Mouse (Mus musculus): Measurements from ENCODE around the gene Ankrd31.
"Not testable (repeated sequence)": the region's sequence is repeated elsewhere in the genome, so short reads cannot be mapped to it uniquely, and the experiment has no call there.

Ankrd31 gene

DNA sequence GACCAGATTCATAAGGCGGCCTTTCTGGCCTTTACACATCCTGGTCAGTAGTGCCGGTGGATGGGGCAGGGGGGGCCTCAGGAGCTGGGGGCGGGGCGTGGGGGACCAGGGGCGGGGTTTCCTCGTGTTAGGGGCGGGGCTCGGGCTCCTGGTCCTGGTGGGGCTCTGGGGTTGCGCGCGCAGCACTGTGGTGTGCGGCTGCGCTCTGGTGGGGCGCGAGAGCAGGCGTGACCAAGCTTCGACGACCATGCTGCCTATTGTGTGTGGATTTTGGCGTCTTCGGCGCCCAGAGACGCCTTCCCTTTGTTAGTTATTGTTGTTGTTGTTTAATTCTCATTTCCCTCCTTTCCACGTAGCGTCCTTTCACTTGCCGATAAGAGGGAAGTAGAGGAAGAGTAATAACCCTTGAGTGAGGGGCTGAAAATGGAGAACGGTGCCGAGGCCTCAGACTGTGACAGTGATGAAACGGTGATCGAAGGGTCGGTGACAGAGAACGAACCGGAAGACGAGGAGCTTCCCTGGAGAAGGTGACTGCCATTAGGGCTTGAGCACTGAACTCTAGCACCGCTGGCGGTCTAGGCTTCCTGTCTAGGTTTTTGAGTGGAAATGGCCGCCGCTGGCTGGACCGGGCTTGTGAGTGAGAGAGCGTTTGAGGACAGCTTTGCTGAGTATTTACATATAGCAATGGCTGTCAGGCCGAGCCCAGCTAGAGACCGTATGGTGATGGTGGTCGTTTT, at the start of gene Ankrd31:
TSS of gene Ankrd31 (plus strand) at position 164 of the 737 bp plus-strand sequence.
- peak; percentile 20 for DNase-seq (ENCODE audit: low read depth, low spot score)

DNA sequence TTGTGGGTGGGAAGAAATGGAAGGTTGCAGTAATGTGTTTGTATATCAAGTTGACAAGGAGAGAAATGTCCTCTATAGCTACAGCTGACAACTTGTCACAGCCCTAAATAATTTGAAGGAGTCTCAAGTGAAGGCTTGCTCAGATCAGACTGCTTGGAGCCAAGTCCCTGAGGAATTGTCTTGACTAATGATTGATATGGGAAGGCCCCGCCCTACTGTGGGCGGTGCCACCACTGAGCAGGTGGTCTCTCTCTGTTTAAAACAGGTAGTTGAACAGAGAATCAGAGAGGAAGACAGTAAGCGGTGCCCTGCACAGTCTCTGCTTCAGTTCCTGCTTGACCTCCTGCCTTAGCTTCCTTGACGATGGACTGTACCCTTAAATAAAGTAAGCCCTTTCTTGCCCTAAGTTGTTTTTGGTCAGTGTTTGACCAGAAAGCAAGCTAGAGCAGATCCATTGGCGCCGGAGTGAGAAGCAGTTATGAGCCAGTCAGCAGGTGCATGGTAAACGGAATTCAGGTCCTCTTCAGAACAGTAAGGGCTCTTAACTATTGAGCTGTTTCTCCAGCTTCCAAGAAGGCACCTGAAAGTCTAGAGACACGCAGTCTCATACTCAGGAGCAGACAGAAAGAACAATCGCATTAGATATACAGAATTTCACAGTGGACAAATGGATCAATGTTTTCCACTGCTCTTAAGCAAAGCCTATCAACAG, 45.3 kb upstream of the Ankrd31 start:
- no peak for DNase-seq (ENCODE audit: low read depth, low spot score)

DNA sequence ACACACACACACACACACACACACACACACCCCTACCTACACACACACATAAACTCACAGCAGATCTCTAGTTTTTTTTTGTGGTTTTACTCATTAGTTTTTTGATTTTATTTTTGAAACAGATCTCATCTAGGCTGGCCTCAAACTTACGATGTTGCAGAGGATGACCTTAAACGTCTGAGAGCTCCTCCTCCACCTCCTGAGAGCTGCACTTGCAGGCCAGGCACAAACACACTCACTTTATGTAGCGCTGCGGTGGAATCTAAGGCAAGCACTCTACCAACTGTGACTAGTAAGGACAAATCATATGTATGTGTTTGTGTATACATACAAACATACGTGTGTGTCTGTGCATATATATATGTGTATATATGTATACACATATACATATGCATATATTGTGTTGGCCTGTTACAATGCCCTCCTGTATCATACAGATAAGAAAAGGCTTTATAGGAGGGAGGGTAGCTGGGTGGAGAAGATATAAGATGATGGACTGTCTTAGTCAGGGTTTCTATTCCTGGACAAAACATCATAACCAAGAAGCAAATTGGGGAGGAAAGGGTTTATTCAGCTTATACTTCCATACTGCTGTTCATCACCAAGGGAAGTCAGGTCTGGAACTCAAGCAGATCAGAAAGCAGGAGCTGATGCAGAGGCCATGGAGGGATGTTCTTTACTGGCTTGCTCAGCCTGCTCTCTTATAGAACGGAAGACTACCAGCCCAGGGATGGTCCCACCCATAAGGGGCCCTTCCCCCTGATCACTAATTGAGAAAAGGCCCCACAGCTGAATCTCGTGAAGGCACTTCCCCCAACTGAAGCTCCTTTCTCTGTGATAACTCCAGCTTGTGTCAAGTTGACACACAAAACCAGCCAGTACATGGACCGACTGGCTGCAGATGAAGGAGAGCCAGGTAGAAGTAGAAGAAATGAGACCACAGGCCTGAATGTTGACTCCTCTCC, 38.5 kb upstream of the Ankrd31 start:
- DNase-seq (ENCODE audit: low read depth, low spot score), result no peak

DNA sequence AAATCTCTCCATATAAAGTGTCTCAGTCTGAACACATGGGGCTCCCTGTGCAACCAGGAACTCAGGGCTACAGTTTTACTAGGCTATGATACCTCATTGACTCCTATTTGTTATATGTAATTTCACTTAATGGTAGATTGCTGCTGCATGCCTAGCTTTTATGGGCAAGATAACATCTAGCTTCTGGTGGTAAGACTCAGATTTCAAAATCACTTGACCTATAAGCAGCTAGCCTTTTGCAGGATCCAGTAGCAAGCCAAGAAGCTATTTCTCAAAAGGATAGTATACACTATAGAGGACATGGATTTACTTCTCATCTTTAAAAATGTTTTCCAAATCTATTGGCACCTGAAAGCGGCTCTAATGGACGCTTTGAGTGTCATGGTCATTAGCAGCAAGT, 31.8 kb upstream of the Ankrd31 start:
- DNase-seq (ENCODE audit: low read depth, low spot score), result no peak

DNA sequence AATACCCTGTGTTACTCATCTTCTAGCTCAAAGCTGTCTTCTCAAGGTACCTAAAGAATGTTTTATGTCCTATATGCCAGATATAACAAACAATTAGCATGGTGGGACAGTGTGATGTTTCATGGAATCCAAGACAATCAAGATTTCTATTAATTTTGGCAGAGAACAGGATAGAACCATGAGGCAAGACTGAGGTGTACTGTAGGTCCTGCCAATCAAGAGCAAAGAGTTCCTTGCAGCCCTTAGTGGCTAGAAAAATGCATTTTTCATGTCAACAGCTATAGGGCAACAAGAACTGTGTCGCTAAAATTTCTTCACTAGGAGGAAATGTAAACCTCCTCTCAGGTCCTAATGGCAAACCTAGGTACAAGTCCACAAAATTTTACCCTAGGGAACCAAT, 30.3 kb upstream of the Ankrd31 start:
- no peak for DNase-seq (ENCODE audit: low read depth, low spot score)

DNA sequence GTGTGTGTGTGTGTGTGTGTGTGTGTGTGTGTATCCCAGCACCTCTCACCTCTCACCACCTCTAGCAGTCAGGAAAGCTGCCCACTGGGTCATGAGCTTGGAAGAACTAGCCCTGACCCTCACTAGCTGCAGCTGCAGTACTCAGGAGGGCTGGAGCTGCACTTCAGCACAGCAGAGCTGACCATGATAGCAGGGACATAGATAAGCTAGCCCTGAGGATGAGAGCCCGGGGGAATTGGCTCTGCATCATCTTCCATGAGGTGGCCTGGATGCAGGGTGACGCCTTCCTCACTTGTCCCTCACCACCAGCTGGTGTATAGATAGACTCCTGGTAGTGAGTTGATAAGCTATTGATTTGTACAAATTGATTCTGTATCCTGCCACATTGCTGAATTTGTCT, 28.1 kb upstream of the Ankrd31 start:
- DNase-seq (ENCODE audit: low read depth, low spot score), result no peak

DNA sequence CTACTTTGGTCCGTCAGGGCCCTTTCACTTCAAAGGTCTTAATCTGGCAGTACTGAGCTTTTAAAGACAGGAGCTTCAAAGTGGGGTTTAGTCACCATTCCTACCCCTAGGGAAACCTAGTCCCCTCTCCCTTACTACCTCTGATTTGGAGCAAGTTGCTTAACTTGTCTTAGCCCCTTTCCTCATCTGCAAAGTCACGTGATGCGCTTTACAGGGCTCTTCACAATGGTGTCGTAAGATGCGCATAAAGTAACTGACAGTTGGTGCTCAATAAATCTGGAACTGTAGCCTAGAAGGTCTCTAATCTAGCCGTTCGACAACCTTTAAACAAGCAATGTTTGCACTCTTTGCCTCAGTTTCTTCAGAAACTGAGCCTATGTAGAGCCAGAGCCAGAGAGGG, 19.8 kb upstream of the Ankrd31 start:
- no peak for DNase-seq (ENCODE audit: low read depth, low spot score)

DNA sequence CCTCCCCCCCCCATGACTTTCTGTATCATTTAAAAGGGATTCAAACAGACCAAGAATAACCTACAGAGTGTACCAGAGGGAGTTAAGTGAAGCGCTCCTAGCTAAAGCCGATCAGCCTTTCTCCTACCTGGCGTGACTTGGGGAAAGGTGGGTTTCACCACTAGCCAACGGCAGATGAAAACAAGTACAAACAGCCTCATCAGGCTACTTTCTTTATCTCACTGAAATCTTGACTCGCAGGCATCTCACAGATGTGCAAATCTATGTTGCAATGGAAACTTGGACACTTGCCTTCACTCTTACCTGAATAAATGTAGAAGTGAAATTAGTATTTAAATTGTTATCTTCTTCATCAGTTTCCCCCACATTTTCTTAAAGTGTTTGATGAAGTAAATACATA, 18.9 kb upstream of the Ankrd31 start:
- DNase-seq (ENCODE audit: low read depth, low spot score), result no peak

DNA sequence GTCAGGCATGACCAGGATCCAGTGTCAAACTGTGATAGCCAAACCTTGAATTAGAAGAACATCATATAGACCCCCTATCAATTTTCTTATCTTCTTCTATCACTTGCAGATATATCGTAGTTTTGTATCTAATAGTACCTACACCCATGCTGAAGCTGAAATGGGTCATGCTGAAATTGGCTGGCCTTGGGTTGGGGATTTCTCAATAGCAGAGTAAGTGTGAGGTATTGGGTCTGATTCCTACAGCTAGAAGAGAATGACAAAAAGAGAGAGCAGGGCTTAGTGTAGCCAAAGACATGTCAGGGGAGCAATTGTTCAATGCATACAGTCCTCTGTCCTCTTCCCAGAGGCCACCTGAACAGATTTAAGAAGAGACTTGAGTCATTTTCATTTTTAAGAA, 18.0 kb upstream of the Ankrd31 start:
- DNase-seq (ENCODE audit: low read depth, low spot score), result no peak

DNA sequence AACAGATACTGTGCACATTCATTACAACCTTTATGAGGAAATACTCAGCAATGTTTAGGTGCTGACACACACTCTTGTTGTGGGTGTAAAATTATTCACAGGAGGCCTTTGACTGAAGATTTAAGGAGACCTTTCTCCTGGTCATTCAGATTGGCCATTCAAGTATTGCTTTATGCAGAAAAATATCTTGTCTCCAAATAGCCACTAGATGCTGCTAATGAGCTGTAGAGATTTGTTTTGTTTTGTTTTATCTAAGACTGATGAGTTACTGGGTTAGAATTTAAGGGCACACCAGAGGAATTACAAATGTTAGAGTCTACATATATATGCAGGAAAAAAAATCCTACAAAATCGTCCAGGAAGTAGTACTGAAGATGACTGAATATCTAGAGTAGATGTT, 12.9 kb upstream of the Ankrd31 start:
- DNase-seq (ENCODE audit: low read depth, low spot score), result no peak

DNA sequence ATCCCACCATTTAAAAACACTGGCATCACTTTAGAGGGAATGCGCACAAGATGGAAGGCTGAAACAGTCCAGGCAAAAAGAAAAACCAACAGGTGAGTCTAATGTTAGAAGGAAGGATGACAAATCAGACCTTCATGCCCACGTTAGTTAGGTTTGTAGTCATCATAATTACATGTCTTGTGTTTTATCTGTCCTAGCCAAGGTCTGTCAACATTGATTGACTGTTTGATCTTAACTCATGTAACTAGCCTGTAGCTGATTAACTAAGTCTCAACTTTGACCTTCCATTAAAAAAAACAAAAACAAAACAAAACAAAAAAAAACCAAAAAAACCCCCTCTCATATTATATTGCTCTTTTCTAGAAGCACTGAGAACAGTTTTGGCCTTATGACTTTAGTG, 7.9 kb upstream of the Ankrd31 start:
- no peak for DNase-seq (ENCODE audit: low read depth, low spot score)

DNA sequence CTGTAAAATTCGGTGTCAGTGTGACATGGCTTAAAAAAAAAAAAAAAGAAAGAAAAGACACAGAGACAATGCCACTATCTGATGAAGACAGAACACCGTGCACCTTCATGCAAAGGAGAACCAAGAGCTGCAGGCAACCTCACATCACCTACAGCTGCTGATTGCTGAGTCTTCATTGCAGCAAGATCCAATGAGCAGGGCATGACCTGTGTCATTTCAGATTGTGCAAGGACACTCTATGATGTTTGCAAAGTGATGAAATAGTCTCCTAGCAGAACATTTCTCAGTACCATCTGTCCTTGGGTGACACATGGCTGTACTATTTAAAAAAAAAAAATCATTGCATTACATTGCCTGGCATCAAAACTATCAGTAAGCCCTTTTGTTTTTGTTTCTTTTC, 5.2 kb upstream of the Ankrd31 start:
- DNase-seq (ENCODE audit: low read depth, low spot score), result no peak

DNA sequence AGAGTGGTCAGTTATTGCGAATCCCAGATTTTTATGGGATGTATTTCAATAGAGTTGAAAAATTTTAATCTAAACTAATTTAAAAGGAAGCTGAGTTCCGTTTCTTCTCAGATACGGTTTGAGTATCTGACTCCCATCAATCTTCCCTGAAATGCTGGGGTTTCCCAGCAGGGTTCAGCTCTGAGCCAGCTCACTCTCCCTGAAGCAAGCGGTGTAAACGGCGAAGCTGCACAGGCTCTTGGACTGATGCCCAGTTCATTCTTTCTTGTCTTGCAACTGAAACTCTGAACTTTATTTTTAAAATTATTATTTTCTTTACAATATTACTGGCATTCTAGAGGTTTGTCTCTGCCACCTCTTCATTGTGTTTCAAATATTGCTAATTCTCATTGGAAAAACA, 2.0 kb upstream of the Ankrd31 start:
- DNase-seq (ENCODE audit: low read depth, low spot score), result no peak

DNA sequence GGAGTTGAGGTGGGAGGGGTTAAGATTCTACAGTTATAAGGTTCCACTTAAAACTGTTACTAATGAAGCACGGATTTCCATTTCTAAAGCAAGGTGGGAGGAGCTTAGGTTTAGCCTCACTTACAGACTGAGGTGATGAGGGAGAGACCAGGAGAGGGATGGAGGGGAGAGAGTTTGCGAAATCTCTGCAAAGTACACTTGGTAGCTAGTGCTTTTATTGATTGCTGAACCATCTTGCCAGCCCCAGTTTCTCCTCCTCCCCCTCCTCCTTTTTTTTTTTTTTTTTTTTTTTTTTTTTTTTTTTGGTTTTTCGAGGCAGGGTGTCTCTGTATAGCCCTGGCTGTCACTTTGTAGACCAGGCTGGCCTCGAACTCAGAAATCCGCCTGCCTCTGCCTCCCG, 1.8 kb downstream of the Ankrd31 start:
- no peak for DNase-seq (ENCODE audit: low read depth, low spot score)

DNA sequence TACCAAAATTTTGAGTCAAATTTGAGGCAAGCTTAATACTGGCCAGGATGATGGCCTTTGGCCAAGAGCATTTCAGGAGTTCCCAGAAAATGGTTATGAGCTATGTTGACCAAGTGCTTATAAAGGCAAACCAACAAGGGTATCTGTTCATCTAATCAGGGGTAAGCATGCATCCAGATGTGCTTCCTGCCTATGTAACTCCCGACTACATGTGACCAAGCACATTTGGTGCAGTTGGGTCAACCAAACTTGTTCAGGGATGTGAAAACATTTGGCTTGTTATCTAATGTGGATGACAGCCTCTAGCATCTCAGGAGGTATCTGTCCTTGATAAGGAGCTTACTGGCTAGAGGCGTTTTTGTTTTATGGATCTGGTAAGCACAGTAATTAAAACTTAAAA, 12.8 kb downstream of the Ankrd31 start:
- no peak for DNase-seq (ENCODE audit: low read depth, low spot score)

DNA sequence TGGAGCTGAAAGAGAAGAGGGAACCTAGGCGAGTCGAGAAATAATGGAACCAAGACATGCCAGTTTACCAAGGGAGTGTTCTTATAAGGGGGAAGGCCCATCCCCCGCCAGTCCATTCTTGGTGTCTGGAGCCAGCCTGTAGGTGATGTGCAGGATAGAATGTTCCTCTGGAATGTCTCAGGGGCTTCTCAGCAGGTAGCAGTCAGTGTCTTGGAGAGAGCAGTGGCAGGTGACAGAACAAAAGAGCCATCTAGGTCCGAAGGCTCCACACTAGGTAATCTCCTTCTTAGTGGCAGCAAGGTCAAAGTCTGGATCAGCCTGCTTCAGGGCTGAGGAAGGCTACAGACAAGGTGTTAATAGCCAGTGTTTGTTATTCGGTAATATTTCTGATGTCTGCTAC, 38.0 kb downstream of the Ankrd31 start:
- not testable (repeated sequence) for DNase-seq (ENCODE audit: low read depth, low spot score)

DNA sequence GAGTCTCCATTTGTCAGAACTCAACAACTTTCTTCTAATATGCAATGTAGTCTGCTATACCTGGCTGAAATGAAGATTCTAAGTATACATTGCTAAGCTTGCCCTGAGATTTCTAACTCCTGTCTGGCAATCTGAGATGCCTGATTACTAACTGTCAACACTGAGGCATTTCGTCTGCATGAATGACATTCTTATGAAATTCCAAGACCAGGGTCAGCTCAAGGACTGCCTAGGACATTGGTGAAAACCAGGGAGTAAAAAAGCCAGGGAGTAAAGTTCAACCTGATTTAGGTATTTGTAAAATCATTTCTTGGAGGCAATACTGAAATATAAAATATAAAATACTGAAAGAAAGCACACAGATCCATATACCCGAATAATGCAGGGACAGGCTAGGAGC, 45.4 kb downstream of the Ankrd31 start:
- no peak for DNase-seq (ENCODE audit: low read depth, low spot score)

DNA sequence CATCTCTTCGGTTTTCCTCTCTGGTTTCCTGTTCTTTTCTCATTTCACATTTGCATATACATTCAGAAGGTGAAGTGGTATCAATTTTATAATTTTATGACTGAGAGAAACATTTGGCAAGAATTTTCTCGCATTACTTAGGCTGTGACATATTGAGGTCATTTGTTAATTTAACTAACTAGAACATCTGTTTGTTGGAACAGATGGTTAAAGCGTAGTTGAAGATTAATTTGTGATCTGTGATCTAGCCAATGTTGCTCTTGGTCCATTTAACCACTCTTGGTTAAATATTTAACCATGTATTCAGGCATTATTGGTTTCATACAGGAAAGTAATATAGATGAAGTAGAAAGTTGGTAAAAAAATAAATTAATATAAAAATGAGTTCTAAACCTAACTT, 47.2 kb downstream of the Ankrd31 start:
- DNase-seq (ENCODE audit: low read depth, low spot score), result no peak

DNA sequence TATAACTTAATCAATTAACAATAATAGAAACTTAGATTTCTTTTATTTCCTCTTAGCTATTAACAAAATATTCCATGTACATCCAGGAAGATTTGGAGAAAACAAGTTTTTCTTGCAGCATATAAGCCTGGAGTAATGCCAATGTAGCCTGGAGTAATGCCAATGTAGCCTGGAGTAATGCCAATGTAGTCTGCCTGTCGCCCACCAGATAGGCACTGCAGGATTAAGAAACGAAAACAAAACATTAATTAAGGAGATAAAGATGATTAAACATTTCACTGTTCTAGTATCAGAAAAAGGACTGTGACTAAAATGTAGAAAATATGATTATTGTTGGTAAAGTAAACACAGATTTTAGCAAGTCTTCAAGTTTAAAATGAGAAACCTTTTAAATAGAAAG, 49.4 kb downstream of the Ankrd31 start:
- no peak for DNase-seq (ENCODE audit: low read depth, low spot score)

DNA sequence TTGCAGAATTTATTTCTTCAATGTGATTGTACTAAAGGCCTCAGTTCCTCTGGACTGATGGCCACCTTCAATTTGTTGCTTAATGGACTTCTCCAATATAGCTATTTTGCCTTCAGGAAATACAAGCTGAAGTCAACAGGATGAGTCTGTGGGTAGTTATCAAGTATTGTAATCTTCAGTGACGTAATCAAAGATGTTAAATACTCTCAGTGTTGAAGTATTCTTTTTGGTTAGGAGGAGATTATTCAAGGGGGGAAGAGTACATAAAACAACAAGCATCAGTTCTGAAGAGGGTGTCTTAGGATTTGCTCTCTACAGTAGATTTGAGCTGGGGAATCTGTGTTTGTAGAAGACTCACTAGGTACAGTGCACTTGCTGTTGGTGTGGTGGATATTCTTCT, 101.7 kb downstream of the Ankrd31 start:
- DNase-seq (ENCODE audit: low read depth, low spot score), result no peak

DNA sequence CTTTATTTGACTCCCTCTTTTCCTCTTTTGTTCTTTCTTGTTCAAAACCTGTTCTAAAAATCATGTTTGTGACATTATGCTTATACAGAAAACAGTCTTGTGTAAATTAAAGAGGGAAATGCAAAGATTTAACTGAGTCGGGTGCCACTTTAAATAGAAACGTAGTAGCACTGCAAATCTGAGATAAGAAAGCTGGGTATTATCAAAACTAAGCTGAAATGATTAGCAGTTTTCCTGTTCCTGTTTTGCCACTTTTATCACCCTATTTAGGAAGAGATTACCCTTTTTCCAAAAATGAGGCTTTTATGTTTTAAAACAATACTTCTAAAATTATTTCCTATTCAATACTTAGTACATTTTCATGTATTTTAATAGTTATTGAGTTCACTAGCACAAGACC, 104.1 kb downstream of the Ankrd31 start:
- DNase-seq (ENCODE audit: low read depth, low spot score), result no peak

DNA sequence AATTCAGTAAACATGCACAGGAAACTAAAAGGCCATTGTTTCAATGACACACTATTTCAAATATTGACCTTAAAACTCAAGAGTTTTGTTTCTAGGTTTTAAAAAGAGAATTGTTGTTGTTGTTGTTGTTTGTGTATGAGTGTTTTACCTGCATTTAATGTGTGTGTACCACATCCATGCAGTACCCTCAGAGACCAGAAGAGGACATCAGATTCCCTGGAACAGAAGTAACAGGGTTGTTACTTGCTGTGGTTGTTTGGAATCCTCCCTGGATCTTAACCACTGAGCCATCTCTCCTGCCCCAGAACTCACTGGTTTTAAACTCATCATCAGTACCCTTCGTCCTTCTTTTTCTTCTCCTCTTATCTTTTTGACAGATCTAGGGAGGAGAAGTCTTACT, 105.2 kb downstream of the Ankrd31 start:
- DNase-seq (ENCODE audit: low read depth, low spot score), result no peak

All from WW6 (cell line).